Mouse (Mus musculus): ENCODE results near the gene Zkscan16.
A peak's percentile ranks its signal among the peaks of the same experiment; 100 is the strongest.

Zkscan16 gene

GRCm38 (mm10) chr4:59000614-59001013 is 57.2 kb downstream of the Zkscan16 start:
- no peak for DNase-seq (ENCODE audit: low spot score)

- DNase-seq (ENCODE audit: low spot score): peak; percentile 91
Observed at GRCm38 (mm10) chr4:59002948-59003805, 59.7 kb downstream of the Zkscan16 start, which contains the start of gene Gm20503. Gm20503 (plus strand) TSS chr4:59003210.

GRCm38 (mm10) chr4:59003806-59004200 is 60.4 kb downstream of the Zkscan16 start:
- no peak for DNase-seq (ENCODE audit: low spot score)

- DNase-seq (ENCODE audit: low spot score): no peak
Observed at GRCm38 (mm10) chr4:59006211-59006610, 62.8 kb downstream of the Zkscan16 start.

- no peak for DNase-seq (ENCODE audit: low spot score)
Observed at GRCm38 (mm10) chr4:59007016-59007415, 63.6 kb downstream of the Zkscan16 start.

Measured in ovary, postnatal 36 days (tissue).